Mouse (Mus musculus): ENCODE measurements around the gene Rapgefl1.

Rapgefl1 gene

GRCm38 (mm10) chr11:98836651-98837141 lies at the start of gene Rapgefl1:
Gene Rapgefl1 (plus strand): TSS chr11:98836785.
- no peak for DNase-seq (ENCODE audit: low read depth, low spot score)

- no peak for DNase-seq (ENCODE audit: low read depth, low spot score)
These were observed 49.4 kb upstream of the Rapgefl1 start for GRCm38 (mm10) chr11:98787229-98787628.

- DNase-seq (ENCODE audit: low read depth, low spot score): no peak
These were observed 48.9 kb upstream of the Rapgefl1 start for GRCm38 (mm10) chr11:98787691-98788090.

- DNase-seq (ENCODE audit: low read depth, low spot score): no peak
These were observed 48.4 kb upstream of the Rapgefl1 start for GRCm38 (mm10) chr11:98788139-98788538.

- DNase-seq (ENCODE audit: low read depth, low spot score): peak; percentile 84
These were observed 47.9 kb upstream of the Rapgefl1 start for GRCm38 (mm10) chr11:98788550-98789218.

- no peak for DNase-seq (ENCODE audit: low read depth, low spot score)
These were observed 47.3 kb upstream of the Rapgefl1 start for GRCm38 (mm10) chr11:98789219-98789807.

GRCm38 (mm10) chr11:98789824-98790223 lies 46.8 kb upstream of the Rapgefl1 start:
- DNase-seq (ENCODE audit: low read depth, low spot score): no peak

GRCm38 (mm10) chr11:98790631-98791205 lies 45.9 kb upstream of the Rapgefl1 start:
- DNase-seq (ENCODE audit: low read depth, low spot score): no peak

- DNase-seq (ENCODE audit: low read depth, low spot score): no peak
These were observed 45.1 kb upstream of the Rapgefl1 start for GRCm38 (mm10) chr11:98791448-98791847.

- no peak for DNase-seq (ENCODE audit: low read depth, low spot score)
These were observed 44.5 kb upstream of the Rapgefl1 start for GRCm38 (mm10) chr11:98792081-98792480.

GRCm38 (mm10) chr11:98794469-98795014 lies 42.0 kb upstream of the Rapgefl1 start:
- DNase-seq (ENCODE audit: low read depth, low spot score): no peak

GRCm38 (mm10) chr11:98795015-98795713 lies 41.4 kb upstream of the Rapgefl1 start, which contains the start of gene Msl1:
Gene Msl1 (plus strand): TSS chr11:98795516.
- DNase-seq (ENCODE audit: low read depth, low spot score): no peak

- DNase-seq (ENCODE audit: low read depth, low spot score): no peak
These were observed 40.7 kb upstream of the Rapgefl1 start for GRCm38 (mm10) chr11:98795714-98796514.

GRCm38 (mm10) chr11:98796515-98797216 lies 39.9 kb upstream of the Rapgefl1 start:
- DNase-seq (ENCODE audit: low read depth, low spot score): no peak

GRCm38 (mm10) chr11:98797306-98797705 lies 39.3 kb upstream of the Rapgefl1 start:
- DNase-seq (ENCODE audit: low read depth, low spot score): no peak

GRCm38 (mm10) chr11:98797909-98798308 lies 38.7 kb upstream of the Rapgefl1 start:
- DNase-seq (ENCODE audit: low read depth, low spot score): no peak

GRCm38 (mm10) chr11:98804605-98805004 lies 32.0 kb upstream of the Rapgefl1 start, which contains the start of gene Casc3:
Gene Casc3 (plus strand): TSS chr11:98804905.
- no peak for DNase-seq (ENCODE audit: low read depth, low spot score)

- DNase-seq (ENCODE audit: low read depth, low spot score): no peak
These were observed 28.2 kb upstream of the Rapgefl1 start for GRCm38 (mm10) chr11:98808417-98808816.

- DNase-seq (ENCODE audit: low read depth, low spot score): peak; percentile 100
These were observed 26.9 kb upstream of the Rapgefl1 start for GRCm38 (mm10) chr11:98809457-98810290.
